Mouse (Mus musculus): ENCODE results near the gene Tmprss6.

DNA sequence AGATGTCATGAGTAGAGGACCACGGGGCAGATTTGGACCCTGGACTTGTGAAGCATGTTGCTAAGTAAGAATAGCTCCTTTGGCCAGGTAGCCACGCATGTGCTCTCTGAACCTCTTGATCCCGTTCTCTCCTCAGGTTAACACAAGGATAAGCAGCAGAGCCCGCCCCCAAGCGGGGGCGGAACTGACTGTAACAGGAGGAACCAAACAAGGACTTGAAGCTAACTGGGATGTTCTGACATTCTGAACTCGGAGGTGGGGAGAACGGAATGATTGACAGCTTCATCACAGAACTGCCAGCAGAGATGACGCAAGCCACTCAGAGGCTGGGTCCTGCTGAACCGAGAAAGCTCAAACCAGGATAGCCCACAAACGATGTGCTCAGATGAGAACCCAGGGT, 43.9 kb downstream of the Tmprss6 start:
- TF ChIP-seq TAL1 (IDR thresholded peaks at IDR 0.05; ENCODE audit: low read length) = no peak
- no peak for TF ChIP-seq GATA1 (IDR thresholded peaks at IDR 0.05; ENCODE audit: low read length)
